Mouse (Mus musculus) G1E (cell line): ENCODE results near the gene Ralgapa2. TPM values are rescaled to one million over a fixed set of nuclear protein-coding genes. Genes with fewer than 3 reads are reported as not detected.

Experiments
- ATAC-seq: 2 replicates; pipeline ENCODE4 v1.8.0; 2016; ENCODE audit warnings: mild to moderate bottlenecking; ENCODE audit not compliant: insufficient number of reproducible peaks, poor library complexity, low FRiP score, severe bottlenecking; ENCODE audit errors: extremely low read depth
- DNase-seq: peaks from one replicate; pipeline ENCODE4 v3.0.0; 2012; ENCODE audit warnings: low spot score
- H3K27me3 ChIP-seq: 2 replicates; pipeline ENCODE4 v1.6.1; 2012; ENCODE audit warnings: mild to moderate bottlenecking, low read length, inconsistent platforms; ENCODE audit not compliant: insufficient read depth
- H3K36me3 ChIP-seq: replicated peaks from 2 replicates; pipeline ENCODE3; 2012; ENCODE audit warnings: mild to moderate bottlenecking, inconsistent platforms
- H3K4me1 ChIP-seq: 2 replicates; pipeline ENCODE4 v1.6.1; 2012; ENCODE audit warnings: low read depth, low read length, inconsistent platforms, mixed read lengths; ENCODE audit not compliant: insufficient read depth
- H3K4me3 ChIP-seq: 2 replicates; pipeline ENCODE4 v1.5.1; 2012; ENCODE audit warnings: low read depth, mild to moderate bottlenecking, inconsistent platforms, low read length, moderate library complexity, mixed read lengths
- H3K9me3 ChIP-seq: replicated peaks from 2 replicates; pipeline ENCODE4 v1.6.1; 2012; ENCODE audit warnings: inconsistent platforms
- CTCF ChIP-seq: IDR thresholded peaks from 2 replicates; pipeline ENCODE4 v1.5.1; 2012; ENCODE audit warnings: low read depth, low read length, inconsistent platforms, mixed read lengths
- GATA1 ChIP-seq: IDR thresholded peaks from 2 replicates; pipeline ENCODE4 v1.6.1; 2012; ENCODE audit warnings: borderline replicate concordance, low read length, inconsistent platforms, mixed read lengths
- GATA2 ChIP-seq: IDR thresholded peaks from 2 replicates; pipeline ENCODE4 v1.6.1; 2012; ENCODE audit warnings: low read depth, low read length, inconsistent platforms, borderline replicate concordance
- POLR2AphosphoS5 ChIP-seq: IDR thresholded peaks from 2 replicates; pipeline ENCODE4 v1.6.1; 2012; ENCODE audit warnings: low read depth, low read length, inconsistent platforms; ENCODE audit not compliant: insufficient replicate concordance
- TAL1 ChIP-seq: conservative IDR thresholded peaks from 2 replicates; pipeline ENCODE4 v1.6.1; 2012; ENCODE audit warnings: low read depth, low read length, inconsistent platforms, mixed read lengths
- polyA plus RNA-seq: library from polyadenylated mRNA; stranded (reverse); fragments of >175 nt; gene quantifications from 2 replicates; pipeline ENCODE4 v1.2.3, GENCODE M21; 2012
- total RNA-seq, 2 experiments: library from RNA; stranded (forward) in 1 of 2; stranded (reverse) in 1 of 2; fragments of 200-1000 nt in 1 of 2; fragments of >200 nt in 1 of 2; fragmentation: Nextera tagmentation in 1 of 2; gene quantifications; 2 replicates each; pipeline ENCODE4 v1.2.3; 2014 to 2017

Ralgapa2 gene
- total and polyA plus RNA-seq, 3 experiments = 8.2 to 25.2 (median 16.2) TPM

DNA sequence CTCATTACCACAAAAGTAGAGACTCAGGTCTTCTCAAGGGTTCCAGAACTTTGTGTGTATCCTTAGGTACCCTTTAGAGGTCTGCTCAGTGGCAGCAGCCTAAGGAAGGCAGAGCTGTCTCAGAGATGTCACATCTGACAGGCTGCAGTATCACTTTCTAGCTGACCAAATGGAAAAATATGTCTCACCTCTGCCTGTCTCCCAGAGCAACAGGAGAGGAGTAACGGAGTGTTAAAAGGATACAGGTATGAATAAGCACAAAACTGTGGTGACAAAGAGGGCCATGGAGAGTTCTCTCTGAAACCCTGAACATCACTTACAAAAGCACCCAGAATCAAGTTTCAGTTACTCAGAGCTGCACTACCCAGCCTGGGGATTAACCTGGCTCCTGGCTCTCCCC is 257.8 kb downstream of the Ralgapa2 start:
- TF ChIP-seq POLR2AphosphoS5 (no peak), GATA2 (no peak), TAL1 (no peak), GATA1 (no peak), CTCF (no peak)
- ATAC-seq = no peak
- Histone ChIP-seq H3K4me3 (no peak overlapping the region), H3K27me3 (no peaks in the 10 kb centered on the region), H3K9me3 (no peaks in the 10 kb centered on the region), H3K36me3 (peaks cover 34% of the 10 kb centered on the region), H3K4me1 (peaks cover 3% of the 10 kb centered on the region; the same call in 1 of the 2 replicates)
- DNase-seq = no peak

DNA sequence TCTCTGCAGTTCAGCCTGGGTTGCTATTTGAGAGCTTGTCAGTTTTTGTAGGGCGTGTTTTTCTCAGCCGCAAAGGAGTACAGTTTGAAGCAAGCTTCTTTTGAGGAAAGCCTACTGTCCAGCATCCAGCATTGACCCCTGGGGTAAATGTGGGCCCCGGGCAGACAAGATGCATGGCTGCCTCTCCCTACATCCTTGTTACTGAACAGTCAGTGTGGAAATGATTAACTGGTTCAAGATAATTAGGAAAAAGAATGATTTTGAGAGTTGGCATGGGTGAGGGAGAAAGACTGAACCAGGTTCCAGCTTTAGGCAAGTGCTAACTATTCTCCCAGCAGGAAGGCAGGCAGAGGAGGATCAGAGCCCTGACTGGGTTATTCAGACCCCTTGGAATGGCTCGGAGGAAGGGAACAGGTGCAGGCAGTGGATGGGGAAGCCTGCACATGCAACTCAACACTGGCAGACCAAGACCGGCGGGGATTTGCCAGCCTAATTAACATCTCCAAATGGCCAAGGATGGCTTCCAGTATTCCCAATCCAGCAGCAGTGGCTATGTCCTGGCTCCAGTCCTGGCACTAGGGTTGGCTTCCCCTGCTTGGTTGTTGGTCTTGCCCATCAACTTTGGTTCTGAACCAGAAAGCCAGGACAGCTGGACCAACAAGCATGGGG is 261.8 kb downstream of the Ralgapa2 start:
- DNase-seq (no peak), ATAC-seq (no peak)
- TF ChIP-seq POLR2AphosphoS5 = no peak
- TF ChIP-seq TAL1 = no peak
- no peak for TF ChIP-seq GATA1
- no peak for TF ChIP-seq GATA2
- no peak for TF ChIP-seq CTCF
- Histone ChIP-seq H3K27me3 (no peaks in the 10 kb centered on the region), H3K36me3 (peaks cover 49% of the 10 kb centered on the region), H3K9me3 (no peaks in the 10 kb centered on the region), H3K4me1 (no peaks in the 10 kb centered on the region), H3K4me3 (no peak overlapping the region)

DNA sequence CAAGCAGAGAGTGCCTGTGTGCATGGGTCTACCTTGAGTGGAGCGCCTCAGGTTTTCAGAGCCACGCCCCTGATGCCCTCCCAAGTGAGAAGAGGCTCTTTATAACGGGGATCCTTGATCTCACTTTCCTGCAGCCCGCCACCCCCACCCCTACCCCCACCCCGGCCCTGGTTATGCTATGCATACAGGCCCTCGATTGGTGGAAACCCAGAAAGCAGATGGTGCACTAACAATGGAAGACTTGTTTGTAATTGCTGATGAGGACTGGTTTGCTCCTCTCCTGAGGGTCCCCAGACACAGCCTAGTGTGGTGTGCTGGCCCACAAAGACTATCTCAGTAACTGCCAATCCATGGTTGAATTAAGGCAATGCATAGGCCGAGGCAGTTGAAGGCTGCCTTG is 263.1 kb downstream of the Ralgapa2 start:
- Histone ChIP-seq H3K9me3 (no peaks in the 10 kb centered on the region), H3K4me3 (no peak overlapping the region), H3K36me3 (peaks cover 61% of the 10 kb centered on the region), H3K27me3 (no peaks in the 10 kb centered on the region), H3K4me1 (no peaks in the 10 kb centered on the region)
- DNase-seq (no peak), ATAC-seq (no peak)
- no peak for TF ChIP-seq TAL1
- no peak for TF ChIP-seq GATA2
- no peak for TF ChIP-seq POLR2AphosphoS5
- no peak for TF ChIP-seq GATA1
- no peak for TF ChIP-seq CTCF

DNA sequence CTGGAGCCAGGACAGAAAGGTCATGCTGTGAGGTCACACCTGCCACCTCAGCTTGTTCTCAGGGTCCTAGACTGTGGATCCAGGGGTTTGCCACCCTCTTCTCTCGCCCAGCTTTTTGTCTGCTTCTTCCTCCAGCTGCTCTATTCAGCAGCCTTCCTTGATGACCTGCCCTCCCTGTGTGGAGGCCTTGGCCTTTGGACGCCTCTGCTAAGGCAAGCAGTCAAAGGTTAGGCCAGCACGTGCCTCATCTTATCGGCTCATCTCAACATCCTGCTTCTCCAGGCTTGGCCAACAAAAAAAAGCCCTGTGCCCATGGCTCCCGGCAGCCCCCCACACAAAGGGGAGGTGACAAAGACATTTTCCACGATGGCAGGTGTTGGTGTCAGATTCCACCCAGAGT is 264.6 kb downstream of the Ralgapa2 start:
- Histone ChIP-seq H3K27me3 (no peaks in the 10 kb centered on the region), H3K4me1 (no peaks in the 10 kb centered on the region), H3K36me3 (peaks cover 62% of the 10 kb centered on the region), H3K4me3 (no peak overlapping the region), H3K9me3 (no peaks in the 10 kb centered on the region)
- DNase-seq (no peak), ATAC-seq (no peak)
- TF ChIP-seq CTCF = no peak
- no peak for TF ChIP-seq TAL1
- TF ChIP-seq GATA1 = no peak
- TF ChIP-seq POLR2AphosphoS5 = no peak
- TF ChIP-seq GATA2 = no peak

DNA sequence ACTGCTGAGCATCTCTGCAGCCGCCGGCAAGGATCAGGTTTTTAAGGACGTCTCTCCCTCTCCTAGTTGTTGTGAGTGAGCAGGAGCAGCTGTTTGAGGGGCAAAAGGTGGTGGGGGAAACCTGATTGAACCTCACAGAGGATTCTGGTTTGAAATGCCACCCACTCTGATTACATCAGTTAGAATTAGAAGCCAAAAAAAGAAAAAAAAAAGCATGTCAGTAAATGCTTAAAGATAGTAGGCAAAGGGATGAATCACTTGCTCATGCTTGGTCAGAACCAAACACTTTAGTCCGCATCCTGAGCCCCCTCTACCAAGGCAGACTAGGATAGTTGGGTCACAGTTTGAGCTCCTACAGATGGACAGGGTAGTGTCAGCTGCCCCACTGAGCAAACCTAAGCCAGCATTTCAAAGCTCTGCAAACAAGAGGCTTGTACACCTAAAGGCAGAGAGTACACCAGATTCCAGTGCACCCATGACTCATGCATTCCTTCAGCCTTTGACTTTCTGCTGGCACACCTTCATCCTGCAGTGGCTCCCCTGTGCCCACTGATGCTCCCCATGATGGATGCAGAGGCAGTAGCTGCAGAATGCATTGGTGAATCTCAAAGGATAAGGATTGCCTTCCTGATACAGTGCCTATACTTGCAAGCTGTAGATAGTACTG is 265.6 kb downstream of the Ralgapa2 start:
- no peaks in the 10 kb centered on the region for H3K4me1 ChIP-seq
- H3K27me3 ChIP-seq = no peaks in the 10 kb centered on the region
- H3K36me3 ChIP-seq = peaks cover 54% of the 10 kb centered on the region
- no peak for TF ChIP-seq POLR2AphosphoS5
- TF ChIP-seq GATA1 = no peak
- TF ChIP-seq GATA2 = no peak
- no peak for TF ChIP-seq CTCF
- TF ChIP-seq TAL1 = no peak
- no peak for DNase-seq
- ATAC-seq = no peak
- H3K9me3 ChIP-seq = no peaks in the 10 kb centered on the region
- no peak overlapping the region for H3K4me3 ChIP-seq

DNA sequence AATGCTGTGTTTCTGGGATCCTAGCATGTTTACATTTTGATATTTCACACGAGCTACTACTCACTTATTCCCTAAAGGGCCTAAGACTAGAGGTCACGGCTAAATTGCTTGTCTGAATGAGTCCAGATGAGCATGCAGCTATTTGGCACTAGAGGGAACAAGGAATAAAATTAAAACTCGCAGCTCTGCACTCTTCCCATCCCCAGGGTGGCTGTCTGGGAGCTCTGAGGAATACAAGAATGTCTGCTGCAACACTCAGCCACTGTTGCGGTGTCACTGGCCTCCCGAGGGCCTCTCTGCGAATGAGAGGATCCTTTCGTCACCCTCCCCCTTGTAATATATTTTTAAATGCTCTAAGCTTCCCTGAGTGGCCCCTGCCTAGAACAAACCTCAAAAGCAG is 266.7 kb downstream of the Ralgapa2 start:
- Histone ChIP-seq H3K27me3 (no peaks in the 10 kb centered on the region), H3K9me3 (no peaks in the 10 kb centered on the region), H3K4me3 (no peak overlapping the region), H3K4me1 (no peaks in the 10 kb centered on the region), H3K36me3 (peaks cover 52% of the 10 kb centered on the region)
- no peak for ATAC-seq
- no peak for TF ChIP-seq POLR2AphosphoS5
- no peak for TF ChIP-seq TAL1
- no peak for TF ChIP-seq CTCF
- no peak for TF ChIP-seq GATA1
- no peak for TF ChIP-seq GATA2
- no peak for DNase-seq

DNA sequence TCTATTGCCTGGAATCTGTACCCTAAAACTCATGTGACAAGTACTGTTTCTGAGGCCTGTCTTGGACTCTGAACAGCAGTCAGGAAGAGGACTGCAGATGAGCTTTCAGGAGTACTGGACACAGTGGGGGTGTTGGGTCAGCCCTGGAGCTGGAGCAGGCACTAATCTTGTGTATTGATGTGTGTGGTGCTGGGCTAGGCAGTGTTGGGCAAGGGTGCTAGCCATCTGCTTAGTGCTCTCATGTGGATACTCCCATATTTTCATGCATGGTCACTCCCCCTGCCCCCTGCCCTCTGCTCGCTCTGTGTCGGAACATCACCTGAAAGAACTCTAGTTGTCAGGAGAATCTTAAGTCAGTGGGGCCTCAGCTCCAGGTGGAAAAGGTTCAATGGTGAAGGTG is 268.1 kb downstream of the Ralgapa2 start:
- Histone ChIP-seq H3K27me3 (no peaks in the 10 kb centered on the region), H3K9me3 (no peaks in the 10 kb centered on the region), H3K4me3 (no peak overlapping the region), H3K4me1 (no peaks in the 10 kb centered on the region), H3K36me3 (peaks cover 47% of the 10 kb centered on the region)
- TF ChIP-seq GATA2 (no peak), GATA1 (no peak), POLR2AphosphoS5 (no peak), TAL1 (no peak), CTCF (no peak)
- ATAC-seq (no peak), DNase-seq (no peak)
